Mouse (Mus musculus) central nervous system, embryonic 11.5 days (tissue): ENCODE data around the gene Gpam. TPM values are rescaled to one million over a fixed set of nuclear protein-coding genes. Genes with fewer than 3 reads are reported as not detected.

ENCODE experiments used
- polyA plus RNA-seq: library from polyadenylated mRNA; depleted of rRNA; stranded (reverse); fragments of >200 nt; gene quantifications from 2 replicates; pipeline ENCODE4 v1.2.3, GENCODE M21; 2012; rRNA removed

The Gpam gene
- 17.9 and 21.0 TPM in 2 replicates for polyA plus RNA-seq

DNA sequence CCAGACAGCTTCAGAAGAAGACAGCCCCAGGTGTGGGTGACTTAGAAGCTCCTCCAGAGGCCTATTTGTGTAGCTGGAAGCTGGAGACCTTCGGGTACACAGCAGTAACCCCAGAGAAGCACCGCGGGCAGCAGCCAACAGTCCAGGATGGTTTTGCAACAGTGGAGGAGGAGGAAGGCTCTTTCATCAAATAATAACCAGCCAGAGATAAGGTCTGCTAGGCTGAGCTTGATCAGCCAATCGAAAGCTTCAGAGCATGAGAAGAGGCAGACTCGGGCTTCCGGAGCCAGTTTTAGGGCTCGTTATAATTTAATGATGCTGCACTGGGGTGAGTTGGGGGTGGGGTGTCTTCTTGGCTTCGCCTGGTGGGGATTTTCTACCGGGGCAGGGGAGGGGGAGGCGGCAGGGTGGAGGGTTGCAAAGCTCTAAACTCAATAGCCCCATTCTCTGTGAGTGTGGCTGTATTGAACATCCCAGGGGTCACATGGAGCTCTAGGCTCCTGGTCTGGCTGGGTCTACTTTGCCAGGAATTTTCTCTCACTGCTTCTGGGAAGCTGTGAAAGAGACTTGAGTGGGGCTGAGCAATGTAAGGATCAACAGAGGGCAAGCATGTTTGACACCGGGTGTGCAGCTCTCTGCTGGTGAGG lies at the start of gene Gpam:
Gene Gpam (minus strand): TSS at position 167 of the 647 bp plus-strand sequence.

Other genes starting within 250 kb of the Gpam start
- gene Tectb, start 53.5 kb upstream of the Gpam start, polyA plus RNA-seq, result 0.12 and 0.16 TPM in 2 replicates
- gene Gucy2g, start 114.0 kb upstream of the Gpam start, polyA plus RNA-seq, result not detected in 2 replicates
- gene Acsl5, start 124.7 kb upstream of the Gpam start, polyA plus RNA-seq, result 11.0 and 12.2 TPM in 2 replicates
- gene Zdhhc6, start 188.8 kb upstream of the Gpam start, polyA plus RNA-seq, result 31.0 and 37.3 TPM in 2 replicates
- gene Vti1a, start 189.1 kb upstream of the Gpam start, polyA plus RNA-seq, result 16.4 and 16.9 TPM in 2 replicates